Mouse (Mus musculus) ES-E14 (cell line): Measurements from ENCODE around the gene Kcnmb2.

Experiments used
- CHD2 ChIP-seq: IDR thresholded peaks from 2 replicates; pipeline ENCODE4 v1.6.1; 2014; ENCODE audit warnings: mild to moderate bottlenecking, low read depth, low read length, inconsistent platforms
- MAFK ChIP-seq: IDR thresholded peaks from 2 replicates; pipeline ENCODE4 v1.6.1; 2014; ENCODE audit warnings: mild to moderate bottlenecking, low read depth, low read length, inconsistent platforms; ENCODE audit not compliant: insufficient read depth

DNA sequence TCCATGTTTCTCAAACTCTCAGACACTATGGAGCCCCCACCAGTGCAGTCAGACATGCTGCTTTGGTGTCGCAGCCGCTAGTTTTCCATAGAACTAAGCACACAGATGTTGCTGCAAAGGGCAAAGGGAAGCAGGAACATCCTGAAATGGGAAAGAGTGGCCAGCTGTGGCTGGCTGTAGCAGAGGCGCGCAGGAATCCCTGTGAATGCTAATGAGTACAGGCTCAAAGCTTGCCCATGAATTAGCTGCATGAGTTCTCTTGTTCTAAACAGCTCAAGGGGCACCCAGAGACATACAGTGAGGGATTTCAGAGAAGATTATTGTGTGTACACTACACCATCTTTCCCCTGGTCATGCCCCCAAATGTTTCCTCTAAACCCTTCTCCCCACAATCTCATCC, 82.8 kb downstream of the Kcnmb2 start:
- TF ChIP-seq CHD2, result no peak
- no peak for TF ChIP-seq MAFK
